Mouse (Mus musculus) common myeloid progenitor, adult 5-6 weeks (primary cell): ENCODE measurements at regions not wholly inside any gene's neighbourhood (a gene's known extent, or its start where the extent isn't known, plus 50 kb on each side); places are given as distances from the start of the nearest gene placed in this dataset.

ENCODE experiments used
- ATAC-seq: replicated peaks from 2 replicates; pipeline ENCODE4 v1.8.0; 2016; ENCODE audit warnings: low read depth, mild to moderate bottlenecking, moderate TSS enrichment, inconsistent platforms; ENCODE audit not compliant: poor library complexity, severe bottlenecking

GRCm38 (mm10) chr2:143269026-143269425 lies 190.8 kb downstream of the Otor start:
- no peak for ATAC-seq

GRCm38 (mm10) chr2:143270826-143271225 lies 192.6 kb downstream of the Otor start:
- ATAC-seq = no peak

GRCm38 (mm10) chr2:143305747-143306570 lies 227.7 kb downstream of the Otor start:
- no peak for ATAC-seq

GRCm38 (mm10) chr2:143306571-143306925 lies 228.3 kb downstream of the Otor start:
- ATAC-seq = no peak

- ATAC-seq = no peak
Observed at GRCm38 (mm10) chr2:143325486-143325885, 220.5 kb upstream of the Pcsk2 start.

- no peak for ATAC-seq
Observed at GRCm38 (mm10) chr2:143332071-143332470, 213.9 kb upstream of the Pcsk2 start.

- ATAC-seq = no peak
Observed at GRCm38 (mm10) chr2:143340364-143340763, 205.6 kb upstream of the Pcsk2 start.

GRCm38 (mm10) chr2:143364193-143364592 lies 181.8 kb upstream of the Pcsk2 start:
- no peak for ATAC-seq

- ATAC-seq = no peak
Observed at GRCm38 (mm10) chr2:143365976-143366375, 180.0 kb upstream of the Pcsk2 start.
